Mouse (Mus musculus): ENCODE measurements around the gene Cpeb4. TPM values are rescaled to one million over a fixed set of nuclear protein-coding genes. Genes with fewer than 3 reads are reported as not detected.

The Cpeb4 gene
- polyA plus RNA-seq, 1 experiment from 2014 or later = 14.6 TPM

GRCm38 (mm10) chr11:31912958-31913357, 40.9 kb downstream of the Cpeb4 start:
- H3K4me2 ChIP-seq (replicated peaks) = no peak overlapping the region
- H3K27ac ChIP-seq (replicated peaks) = no peak overlapping the region
- ATAC-seq (ENCODE audit: low FRiP score, low read depth) = no peak
- H3K9me3 ChIP-seq = no peaks in the 10 kb centered on the region
- no peak overlapping the region for H3K9ac ChIP-seq (replicated peaks)
- no peak overlapping the region for H3K4me3 ChIP-seq
- no peaks in the 10 kb centered on the region for H3K27me3 ChIP-seq
- no peaks in the 10 kb centered on the region for H3K36me3 ChIP-seq
- no peaks in the 10 kb centered on the region for H3K4me1 ChIP-seq

DNA sequence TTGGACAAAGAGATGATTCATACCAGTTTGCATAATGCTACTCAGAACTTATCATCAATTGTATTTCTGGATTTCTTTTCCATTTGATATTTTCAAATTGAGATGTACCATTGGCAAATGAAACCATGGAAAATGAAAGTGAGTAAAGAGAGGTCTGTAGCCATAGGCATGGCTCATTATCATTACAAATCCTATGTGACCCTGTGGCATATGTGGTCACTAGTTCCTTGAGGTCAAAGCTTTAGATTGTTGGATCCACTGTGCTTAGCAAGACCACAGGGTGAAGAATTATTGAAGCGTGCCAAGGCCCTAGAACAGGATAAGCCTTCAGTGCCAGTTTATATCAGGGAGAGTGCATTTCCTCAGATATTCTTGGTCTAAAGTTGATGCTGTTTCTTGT, 45.8 kb downstream of the Cpeb4 start:
- Histone ChIP-seq H3K27ac (replicated peaks) (no peak overlapping the region), H3K4me1 (no peaks in the 10 kb centered on the region), H3K27me3 (no peaks in the 10 kb centered on the region), H3K4me3 (no peak overlapping the region), H3K4me2 (replicated peaks) (no peak overlapping the region), H3K9me3 (no peaks in the 10 kb centered on the region), H3K36me3 (peaks cover 6% of the 10 kb centered on the region; the same call in 1 of the 2 replicates), H3K9ac (replicated peaks) (no peak overlapping the region)
- 81% methylated on average over 1 of the region's 1 CpGs for WGBS
- ATAC-seq (ENCODE audit: low FRiP score, low read depth) = no peak

GRCm38 (mm10) chr11:31930051-31930450, 58.0 kb downstream of the Cpeb4 start:
- no peak for ATAC-seq (ENCODE audit: low FRiP score, low read depth)
- peaks cover 46% of the 10 kb centered on the region for H3K36me3 ChIP-seq
- no peak overlapping the region for H3K27ac ChIP-seq (replicated peaks)
- no peak overlapping the region for H3K4me3 ChIP-seq
- no peak overlapping the region for H3K9ac ChIP-seq (replicated peaks)
- H3K4me1 ChIP-seq = no peaks in the 10 kb centered on the region
- 93% methylated on average over 10 of the region's 10 CpGs for WGBS
- H3K9me3 ChIP-seq = no peaks in the 10 kb centered on the region
- H3K4me2 ChIP-seq (replicated peaks) = no peak overlapping the region
- no peaks in the 10 kb centered on the region for H3K27me3 ChIP-seq

- no peak overlapping the region for H3K9ac ChIP-seq (replicated peaks)
- no peak overlapping the region for H3K4me2 ChIP-seq (replicated peaks)
- H3K36me3 ChIP-seq = peaks cover 12% of the 10 kb centered on the region
- no peaks in the 10 kb centered on the region for H3K9me3 ChIP-seq
- H3K27me3 ChIP-seq = no peaks in the 10 kb centered on the region
- H3K27ac ChIP-seq (replicated peaks) = no peak overlapping the region
- 0 out of 2 replicates have a peak, but pooled peaks cover under 1% of the 10 kb centered on the region for H3K4me1 ChIP-seq
- WGBS = 59% methylated on average over 4 of the region's 4 CpGs
- no peak overlapping the region for H3K4me3 ChIP-seq
- ATAC-seq (ENCODE audit: low FRiP score, low read depth) = no peak
Measured at GRCm38 (mm10) chr11:31935652-31936051, 63.6 kb downstream of the Cpeb4 start.

DNA sequence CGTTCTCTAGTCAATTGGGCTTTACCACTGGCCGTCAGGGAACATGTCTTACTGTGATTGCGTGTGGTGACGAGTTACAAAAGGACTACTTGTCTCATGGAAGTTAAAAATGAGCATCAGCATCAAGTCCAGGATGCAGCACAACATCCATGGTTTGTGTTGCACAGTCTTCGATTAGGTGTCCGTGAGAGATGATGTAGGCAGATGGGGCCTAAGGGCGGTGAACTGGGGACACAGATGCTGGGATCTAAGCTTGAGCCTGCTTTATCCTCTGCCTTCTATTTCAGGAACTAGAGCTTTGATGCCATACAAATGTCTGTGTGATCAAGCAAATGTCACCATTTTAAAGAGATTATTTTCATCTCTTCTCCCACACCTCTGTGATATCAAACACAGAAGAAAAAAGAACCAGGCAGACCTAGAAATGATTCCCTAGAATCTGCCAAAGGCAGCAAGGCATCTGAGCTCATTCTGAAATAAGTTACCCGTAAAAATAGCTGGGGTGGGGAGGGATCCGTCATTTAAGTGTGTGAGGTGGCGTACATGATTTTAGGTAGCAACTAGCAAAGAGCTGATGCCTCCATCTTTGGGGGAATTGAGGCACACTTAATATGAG, 65.0 kb downstream of the Cpeb4 start:
- Histone ChIP-seq H3K27me3 (no peaks in the 10 kb centered on the region), H3K9me3 (no peaks in the 10 kb centered on the region), H3K4me1 (peaks cover 13% of the 10 kb centered on the region), H3K27ac (replicated peaks) (no peak overlapping the region), H3K4me3 (no peak overlapping the region), H3K9ac (replicated peaks) (no peak overlapping the region), H3K4me2 (replicated peaks) (no peak overlapping the region), H3K36me3 (no peaks in the 10 kb centered on the region; the same call in 1 of the 2 replicates)
- 93% methylated on average over 10 of the region's 10 CpGs for WGBS
- ATAC-seq (ENCODE audit: low FRiP score, low read depth) = no peak

- peaks cover 13% of the 10 kb centered on the region for H3K4me1 ChIP-seq
- H3K4me2 ChIP-seq (replicated peaks) = peak overlapping the region; percentile 29
- no peaks in the 10 kb centered on the region; the same call in 1 of the 2 replicates for H3K9me3 ChIP-seq
- H3K36me3 ChIP-seq = no peaks in the 10 kb centered on the region
- H3K27me3 ChIP-seq = no peaks in the 10 kb centered on the region
- H3K27ac ChIP-seq (replicated peaks) = peak overlapping the region; percentile 46
- no peak overlapping the region for H3K4me3 ChIP-seq
- ATAC-seq (ENCODE audit: low FRiP score, low read depth) = peak; percentile 75
- 71% methylated on average over 13 of the region's 13 CpGs for WGBS
- H3K9ac ChIP-seq (replicated peaks) = no peak overlapping the region
Measured at GRCm38 (mm10) chr11:31940898-31941639, 69.1 kb downstream of the Cpeb4 start.

- H3K27ac ChIP-seq (replicated peaks) = no peak overlapping the region
- no peak overlapping the region for H3K4me3 ChIP-seq
- H3K9me3 ChIP-seq = no peaks in the 10 kb centered on the region; the same call in 1 of the 2 replicates
- no peaks in the 10 kb centered on the region for H3K36me3 ChIP-seq
- no peaks in the 10 kb centered on the region for H3K27me3 ChIP-seq
- peaks cover 13% of the 10 kb centered on the region for H3K4me1 ChIP-seq
- WGBS = 86% methylated on average over 4 of the region's 4 CpGs
- H3K4me2 ChIP-seq (replicated peaks) = no peak overlapping the region
- H3K9ac ChIP-seq (replicated peaks) = no peak overlapping the region
- ATAC-seq (ENCODE audit: low FRiP score, low read depth) = no peak
Measured at GRCm38 (mm10) chr11:31941640-31942638, 69.9 kb downstream of the Cpeb4 start.

DNA sequence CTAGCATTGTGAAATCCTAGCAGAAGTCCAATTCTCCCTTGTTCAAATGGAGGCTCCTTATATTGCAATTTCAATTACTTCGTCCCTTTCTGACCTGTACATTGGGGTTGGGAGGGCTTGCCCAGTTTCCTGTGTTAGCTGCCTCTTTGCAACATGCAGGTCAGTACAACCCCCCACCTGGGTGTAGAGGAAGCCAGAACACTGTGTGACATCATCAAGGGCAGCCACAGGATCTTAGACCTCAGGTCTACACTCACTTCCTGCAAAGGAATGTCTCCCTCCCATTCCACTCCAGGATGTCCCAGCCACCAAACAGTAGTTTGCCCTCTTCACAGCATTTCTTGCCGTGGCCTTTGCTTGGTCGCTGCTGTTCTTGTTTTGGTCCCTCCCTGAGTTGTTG, 73.5 kb downstream of the Cpeb4 start:
- Histone ChIP-seq H3K4me1 (peaks cover 25% of the 10 kb centered on the region), H3K9me3 (no peaks in the 10 kb centered on the region; the same call in 1 of the 2 replicates), H3K27ac (replicated peaks) (no peak overlapping the region), H3K4me3 (no peak overlapping the region), H3K4me2 (replicated peaks) (no peak overlapping the region), H3K9ac (replicated peaks) (no peak overlapping the region), H3K36me3 (no peaks in the 10 kb centered on the region), H3K27me3 (peaks cover 3% of the 10 kb centered on the region; the same call in 1 of the 2 replicates)
- 83% methylated on average over 3 of the region's 3 CpGs for WGBS
- ATAC-seq (ENCODE audit: low FRiP score, low read depth) = no peak

DNA sequence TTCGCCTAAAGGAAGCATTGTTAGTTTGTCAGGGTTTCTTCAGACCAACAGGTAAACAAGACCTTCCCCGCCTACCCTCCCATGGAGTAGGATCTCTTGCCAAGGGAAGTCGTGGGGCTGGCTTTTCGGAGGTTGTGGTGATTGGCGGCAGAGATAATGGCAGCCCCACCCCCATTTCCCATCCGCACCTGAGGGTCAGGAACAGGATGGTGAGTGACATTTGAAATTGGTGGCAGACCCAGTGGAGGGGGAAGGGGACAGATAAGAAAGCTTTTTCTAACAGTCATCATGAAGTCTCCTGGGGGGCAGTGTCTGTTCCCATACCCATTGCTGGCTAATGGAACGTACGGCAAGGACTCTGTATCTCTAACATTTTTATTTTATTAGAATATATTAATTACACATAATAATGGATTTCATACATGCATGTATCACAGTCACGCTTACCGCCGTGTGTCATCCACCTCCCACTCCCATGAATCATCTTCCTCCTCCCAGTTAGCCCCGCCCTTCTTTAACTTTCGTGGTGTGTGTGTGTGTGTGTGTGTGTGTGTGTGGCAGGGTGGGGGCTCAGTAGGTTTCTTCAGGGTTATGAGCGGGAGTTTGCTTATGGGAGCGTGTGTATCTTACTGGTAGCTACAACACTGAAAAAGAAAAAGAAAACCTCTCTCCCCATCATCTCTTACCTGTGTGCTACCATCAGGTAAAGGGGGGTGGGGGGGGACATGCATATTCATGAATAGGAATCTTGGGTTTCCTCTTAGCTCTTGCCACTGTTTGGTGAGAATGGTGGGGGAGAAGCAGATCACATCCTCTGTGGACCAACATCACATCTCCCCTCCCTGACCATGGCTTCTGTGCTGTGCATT, 76.7 kb downstream of the Cpeb4 start:
- Histone ChIP-seq H3K27me3 (peaks cover 6% of the 10 kb centered on the region), H3K4me1 (peaks cover 13% of the 10 kb centered on the region), H3K9me3 (no peaks in the 10 kb centered on the region; the same call in 1 of the 2 replicates), H3K36me3 (no peaks in the 10 kb centered on the region), H3K9ac (replicated peaks) (peak overlapping the region; percentile 37; the same call in 1 of the 2 replicates), H3K27ac (replicated peaks) (no peak overlapping the region), H3K4me3 (peak overlapping the region; percentile 47), H3K4me2 (replicated peaks) (peak overlapping the region; percentile 59)
- peak; percentile 57 for ATAC-seq (ENCODE audit: low FRiP score, low read depth)
- WGBS = 23% methylated on average over 15 of the region's 15 CpGs

DNA sequence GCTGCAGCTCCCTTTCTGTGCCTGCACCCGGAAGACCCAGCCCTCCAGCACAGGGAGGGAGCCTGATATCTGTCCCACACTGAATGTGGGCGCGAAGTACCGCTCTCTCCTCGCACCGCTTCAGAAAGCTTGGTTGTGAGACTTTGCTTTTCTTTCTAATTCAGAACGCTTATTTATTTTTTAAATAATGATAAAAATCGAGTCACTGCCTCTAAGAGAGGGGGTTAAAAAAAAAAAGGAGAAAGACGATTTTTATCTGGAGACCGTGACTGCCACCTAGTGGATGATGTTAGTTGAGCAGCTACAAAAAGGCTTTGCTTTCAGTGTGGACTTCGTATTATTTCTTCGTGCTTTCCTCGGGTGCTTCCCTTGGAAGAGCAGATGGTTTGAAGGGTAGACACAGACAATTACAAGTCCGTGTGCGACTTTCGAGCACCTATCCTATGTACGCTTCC, 77.3 kb downstream of the Cpeb4 start:
- H3K4me2 ChIP-seq (replicated peaks) = peak overlapping the region; percentile 59

GRCm38 (mm10) chr11:31960071-31960470, 88.1 kb downstream of the Cpeb4 start:
- H3K9me3 ChIP-seq = no peaks in the 10 kb centered on the region
- H3K27ac ChIP-seq (replicated peaks) = no peak overlapping the region
- H3K4me2 ChIP-seq (replicated peaks) = no peak overlapping the region
- H3K27me3 ChIP-seq = no peaks in the 10 kb centered on the region
- no peaks in the 10 kb centered on the region for H3K36me3 ChIP-seq
- H3K9ac ChIP-seq (replicated peaks) = no peak overlapping the region
- H3K4me1 ChIP-seq = no peaks in the 10 kb centered on the region
- no peak overlapping the region for H3K4me3 ChIP-seq
- ATAC-seq (ENCODE audit: low FRiP score, low read depth) = no peak

More for the DNA sequence above, 77.3 kb downstream of the Cpeb4 start:
- peaks cover 13% of the 10 kb centered on the region for H3K4me1 ChIP-seq
- H3K27ac ChIP-seq (replicated peaks) = no peak overlapping the region
- 2% methylated on average over 17 of the region's 17 CpGs for WGBS
- ATAC-seq (ENCODE audit: low FRiP score, low read depth) = peak; percentile 93
- peaks cover 6% of the 10 kb centered on the region for H3K27me3 ChIP-seq
- peak overlapping the region; percentile 47 for H3K4me3 ChIP-seq
- peak overlapping the region; percentile 37; the same call in 1 of the 2 replicates for H3K9ac ChIP-seq (replicated peaks)
- no peaks in the 10 kb centered on the region for H3K36me3 ChIP-seq
- H3K9me3 ChIP-seq = no peaks in the 10 kb centered on the region; the same call in 1 of the 2 replicates
